Mouse (Mus musculus): ENCODE results near the gene 1700123O20Rik. TPM values are rescaled to one million over a fixed set of nuclear protein-coding genes. Genes with fewer than 3 reads are reported as not detected.

1700123O20Rik gene
- polyA plus RNA-seq, 1 experiment from 2014 or later = 96.6 TPM

- Histone ChIP-seq H3K4me1 (peaks cover 35% of the 10 kb centered on the region), H3K27ac (0 out of 2 replicates have a peak overlapping the region, but pooled peaks have one; percentile 16), H3K36me3 (peaks cover 77% of the 10 kb centered on the region), H3K9me3 (no peaks in the 10 kb centered on the region), H3K4me2 (replicated peaks) (peak overlapping the region; percentile 79; the same call in 1 of the 2 replicates), H3K4me3 (peak overlapping the region; percentile 69; the same call in 1 of the 2 replicates), H3K27me3 (no peaks in the 10 kb centered on the region), H3K9ac (no peak overlapping the region)
- WGBS = 62% methylated on average over 23 of the region's 23 CpGs
- peak; percentile 54; the same call in 1 of the 2 replicates for ATAC-seq (ENCODE audit: low FRiP score, low read depth)
Measured at GRCm38 (mm10) chr14:54650621-54651454, 35.2 kb upstream of the 1700123O20Rik start.

- H3K4me2 ChIP-seq (replicated peaks) = peak overlapping the region; percentile 79
- no peak for ATAC-seq (ENCODE audit: low FRiP score, low read depth)
- H3K27ac ChIP-seq = 0 out of 2 replicates have a peak overlapping the region, but pooled peaks have one; percentile 16
- H3K9me3 ChIP-seq = no peaks in the 10 kb centered on the region
- 81% methylated on average over 4 of the region's 4 CpGs for WGBS
- H3K4me3 ChIP-seq = peak overlapping the region; percentile 69; the same call in 1 of the 2 replicates
- peak overlapping the region; percentile 45 for H3K9ac ChIP-seq
- peaks cover 35% of the 10 kb centered on the region for H3K4me1 ChIP-seq
- no peaks in the 10 kb centered on the region for H3K27me3 ChIP-seq
- H3K36me3 ChIP-seq = peaks cover 77% of the 10 kb centered on the region
Measured at GRCm38 (mm10) chr14:54651556-54651955, 34.5 kb upstream of the 1700123O20Rik start.

GRCm38 (mm10) chr14:54652787-54653186, 33.2 kb upstream of the 1700123O20Rik start:
- 0% methylated on average over 7 of the region's 7 CpGs for WGBS
- H3K27ac ChIP-seq = peak overlapping the region; percentile 67
- H3K9ac ChIP-seq = peak overlapping the region; percentile 88

GRCm38 (mm10) chr14:54653496-54653895, 32.5 kb upstream of the 1700123O20Rik start:
- peak overlapping the region; percentile 67; the same call in 1 of the 2 replicates for H3K27ac ChIP-seq
- peaks cover 77% of the 10 kb centered on the region for H3K36me3 ChIP-seq
- peak overlapping the region; percentile 79 for H3K4me2 ChIP-seq (replicated peaks)
- peak overlapping the region; percentile 88 for H3K9ac ChIP-seq
- no peaks in the 10 kb centered on the region for H3K9me3 ChIP-seq
- peaks cover 35% of the 10 kb centered on the region for H3K4me1 ChIP-seq
- ATAC-seq (ENCODE audit: low FRiP score, low read depth) = peak; percentile 88
- no peaks in the 10 kb centered on the region for H3K27me3 ChIP-seq
- WGBS = 0% methylated on average over 12 of the region's 12 CpGs
- peak overlapping the region; percentile 69 for H3K4me3 ChIP-seq

More at GRCm38 (mm10) chr14:54652787-54653186, 33.2 kb upstream of the 1700123O20Rik start:
- peak overlapping the region; percentile 69 for H3K4me3 ChIP-seq
- H3K27me3 ChIP-seq = no peaks in the 10 kb centered on the region
- H3K4me1 ChIP-seq = peaks cover 35% of the 10 kb centered on the region
- no peak for ATAC-seq (ENCODE audit: low FRiP score, low read depth)
- no peaks in the 10 kb centered on the region for H3K9me3 ChIP-seq
- H3K4me2 ChIP-seq (replicated peaks) = peak overlapping the region; percentile 79
- H3K36me3 ChIP-seq = peaks cover 77% of the 10 kb centered on the region

GRCm38 (mm10) chr14:54660009-54660408, 26.0 kb upstream of the 1700123O20Rik start:
- WGBS = 96% methylated on average over 2 of the region's 2 CpGs
- H3K36me3 ChIP-seq = peaks cover 99% of the 10 kb centered on the region
- ATAC-seq (ENCODE audit: low FRiP score, low read depth) = no peak

GRCm38 (mm10) chr14:54664477-54665222, 21.4 kb upstream of the 1700123O20Rik start:
- no peak overlapping the region for H3K4me3 ChIP-seq
- H3K36me3 ChIP-seq = peaks cover 94% of the 10 kb centered on the region
- no peak overlapping the region for H3K9ac ChIP-seq
- no peaks in the 10 kb centered on the region for H3K27me3 ChIP-seq
- H3K9me3 ChIP-seq = no peaks in the 10 kb centered on the region
- H3K4me1 ChIP-seq = no peaks in the 10 kb centered on the region
- ATAC-seq (ENCODE audit: low FRiP score, low read depth) = no peak
- no peak overlapping the region for H3K4me2 ChIP-seq (replicated peaks)
- no peak overlapping the region for H3K27ac ChIP-seq
- WGBS = 90% methylated on average over 10 of the region's 10 CpGs

More at GRCm38 (mm10) chr14:54660009-54660408, 26.0 kb upstream of the 1700123O20Rik start:
- Histone ChIP-seq H3K9me3 (no peaks in the 10 kb centered on the region), H3K27me3 (no peaks in the 10 kb centered on the region), H3K4me1 (no peaks in the 10 kb centered on the region), H3K4me2 (replicated peaks) (no peak overlapping the region), H3K4me3 (no peak overlapping the region), H3K9ac (no peak overlapping the region), H3K27ac (no peak overlapping the region)

- H3K27me3 ChIP-seq = no peaks in the 10 kb centered on the region
- no peaks in the 10 kb centered on the region for H3K9me3 ChIP-seq
- H3K27ac ChIP-seq = no peak overlapping the region
- 88% methylated on average over 4 of the region's 4 CpGs for WGBS
- no peak overlapping the region for H3K4me2 ChIP-seq (replicated peaks)
- peaks cover 77% of the 10 kb centered on the region for H3K36me3 ChIP-seq
- H3K4me3 ChIP-seq = no peak overlapping the region
- H3K9ac ChIP-seq = no peak overlapping the region
- no peak for ATAC-seq (ENCODE audit: low FRiP score, low read depth)
- no peaks in the 10 kb centered on the region for H3K4me1 ChIP-seq
Measured at GRCm38 (mm10) chr14:54669381-54669780, 16.6 kb upstream of the 1700123O20Rik start.

- Histone ChIP-seq H3K9ac (no peak overlapping the region), H3K4me1 (no peaks in the 10 kb centered on the region), H3K36me3 (peaks cover 75% of the 10 kb centered on the region), H3K4me3 (no peak overlapping the region), H3K27me3 (no peaks in the 10 kb centered on the region), H3K9me3 (no peaks in the 10 kb centered on the region), H3K27ac (no peak overlapping the region), H3K4me2 (replicated peaks) (no peak overlapping the region)
- whole genome bisulfite sequencing = 66% methylated on average over 2 of the region's 2 CpGs
- ATAC-seq (ENCODE audit: low FRiP score, low read depth) = no peak
Measured at GRCm38 (mm10) chr14:54674317-54674716, 11.7 kb upstream of the 1700123O20Rik start.

GRCm38 (mm10) chr14:54676290-54676689, 9.7 kb upstream of the 1700123O20Rik start:
- 88% methylated on average over 5 of the region's 5 CpGs for WGBS
- ATAC-seq (ENCODE audit: low FRiP score, low read depth) = no peak
- no peaks in the 10 kb centered on the region for H3K27me3 ChIP-seq
- H3K4me1 ChIP-seq = no peaks in the 10 kb centered on the region
- H3K4me2 ChIP-seq (replicated peaks) = no peak overlapping the region
- no peak overlapping the region for H3K4me3 ChIP-seq
- H3K9ac ChIP-seq = no peak overlapping the region
- peaks cover 80% of the 10 kb centered on the region for H3K36me3 ChIP-seq
- H3K9me3 ChIP-seq = no peaks in the 10 kb centered on the region
- no peak overlapping the region for H3K27ac ChIP-seq

GRCm38 (mm10) chr14:54678657-54679304, 7.2 kb upstream of the 1700123O20Rik start:
- H3K4me1 ChIP-seq = no peaks in the 10 kb centered on the region
- no peak overlapping the region for H3K27ac ChIP-seq
- 89% methylated on average over 16 of the region's 16 CpGs for WGBS
- no peak for ATAC-seq (ENCODE audit: low FRiP score, low read depth)
- no peaks in the 10 kb centered on the region for H3K9me3 ChIP-seq
- H3K4me3 ChIP-seq = no peak overlapping the region
- H3K9ac ChIP-seq = no peak overlapping the region
- no peak overlapping the region for H3K4me2 ChIP-seq (replicated peaks)
- no peaks in the 10 kb centered on the region for H3K27me3 ChIP-seq
- H3K36me3 ChIP-seq = peaks cover 77% of the 10 kb centered on the region

- ATAC-seq (ENCODE audit: low FRiP score, low read depth) = no peak
- WGBS = 93% methylated on average over 3 of the region's 3 CpGs
- H3K4me3 ChIP-seq = no peak overlapping the region
- no peaks in the 10 kb centered on the region for H3K27me3 ChIP-seq
- no peak overlapping the region for H3K9ac ChIP-seq
- peaks cover 9% of the 10 kb centered on the region for H3K4me1 ChIP-seq
- no peak overlapping the region for H3K27ac ChIP-seq
- no peaks in the 10 kb centered on the region for H3K9me3 ChIP-seq
- peaks cover 49% of the 10 kb centered on the region for H3K36me3 ChIP-seq
- no peak overlapping the region for H3K4me2 ChIP-seq (replicated peaks)
Measured at GRCm38 (mm10) chr14:54682396-54682795, 3.6 kb upstream of the 1700123O20Rik start.
